Mouse (Mus musculus): ENCODE results near the gene Morf4l2.
"Not testable (repeated sequence)": the region's sequence is repeated elsewhere in the genome, so short reads cannot be mapped to it uniquely, and the experiment has no call there.

Gene Morf4l2

DNA sequence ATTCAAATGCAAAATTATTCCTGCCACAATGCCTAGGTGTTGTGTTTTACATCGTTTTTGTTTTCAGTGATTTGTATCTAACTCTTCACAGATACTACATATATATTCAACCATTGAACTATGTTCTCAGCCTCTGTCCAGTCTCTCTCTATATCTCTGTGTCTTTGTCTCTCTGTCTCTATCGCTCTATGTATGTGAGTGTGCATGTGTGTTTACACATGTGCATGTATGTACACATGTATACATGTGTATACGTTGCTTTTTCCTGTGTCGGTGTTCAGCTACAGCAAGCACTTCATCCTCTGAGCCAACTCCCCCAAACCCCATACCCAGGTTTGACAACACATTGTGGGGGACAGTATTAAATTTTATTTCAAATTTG is 51.2 kb downstream of the Morf4l2 start:
- no peak for DNase-seq

DNA sequence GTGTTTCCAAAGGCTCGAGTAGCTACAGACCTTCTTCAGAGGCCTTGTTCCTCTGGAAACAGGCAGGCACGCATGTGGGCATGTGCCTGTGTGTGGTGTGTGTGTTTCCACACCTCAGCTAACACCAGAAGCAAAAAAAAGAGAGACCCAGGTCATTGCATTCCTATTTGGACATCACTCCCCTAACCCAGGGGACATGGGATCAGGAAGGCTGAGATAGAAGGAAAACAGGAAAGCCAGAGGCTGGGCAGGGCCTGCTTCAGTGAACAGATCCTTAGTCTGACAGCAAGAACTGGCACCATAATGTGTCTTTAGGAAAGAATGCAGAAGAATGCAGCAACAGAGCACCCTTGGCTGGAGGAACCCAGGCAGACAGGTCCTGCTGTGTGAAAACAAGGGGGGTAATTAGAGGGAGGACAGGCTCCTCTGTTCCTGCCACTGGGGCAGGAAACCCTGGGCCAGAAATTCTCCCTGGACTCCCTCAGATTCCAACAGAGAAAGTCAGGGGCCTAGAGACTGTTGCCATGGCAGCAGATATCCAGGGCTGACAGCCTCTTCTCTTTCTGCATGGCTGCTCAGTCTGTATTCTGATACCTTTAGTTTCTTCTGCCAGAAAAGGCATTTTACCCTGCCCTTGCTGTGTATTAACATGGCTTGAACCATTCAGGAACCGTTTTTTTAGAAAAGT is 51.7 kb downstream of the Morf4l2 start:
- not testable (repeated sequence) for DNase-seq
